Mouse (Mus musculus): ENCODE measurements at regions not wholly inside any gene's neighbourhood (a gene's known extent, or its start where the extent isn't known, plus 50 kb on each side); places are given as distances from the start of the nearest gene placed in this dataset.

DNA sequence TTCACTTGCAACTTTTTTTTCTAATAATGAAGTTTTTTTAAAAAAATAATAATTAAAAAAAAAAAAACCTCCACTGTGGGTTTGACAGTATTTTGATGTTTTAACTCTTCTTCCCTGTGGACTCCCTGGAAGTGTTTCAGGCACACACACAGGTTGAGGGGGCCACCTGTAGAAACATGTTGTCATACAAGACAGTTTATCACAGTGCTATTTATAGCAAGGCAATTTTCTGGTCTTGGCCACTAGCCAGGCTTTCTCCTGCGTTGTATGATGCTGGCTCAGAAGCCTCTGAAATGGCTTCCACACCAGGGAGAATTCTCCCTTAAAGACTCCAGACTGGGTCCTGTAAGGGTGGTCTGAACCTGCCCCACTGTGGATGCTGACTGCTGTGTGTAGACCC, 59.9 kb upstream of the Serbp1 start:
- Histone ChIP-seq H3K4me2 (no peak overlapping the region), H3K9ac (no peak overlapping the region), H3K27me3 (ENCODE audit: insufficient read depth, low read length) (no peaks in the 10 kb centered on the region), H3K27ac (ENCODE audit: low read depth) (no peak overlapping the region), H3K36me3 (ENCODE audit: insufficient read depth) (no peaks in the 10 kb centered on the region), H3K9me3 (ENCODE audit: low read depth, low read length) (no peaks in the 10 kb centered on the region), H3K4me1 (ENCODE audit: insufficient read depth) (no peaks in the 10 kb centered on the region), H3K4me3 (ENCODE audit: low read depth, low read length) (no peak overlapping the region)
- no peak for TF ChIP-seq CTCF (IDR thresholded peaks at IDR 0.05; ENCODE audit: low read depth)
- ATAC-seq (ENCODE audit: insufficient read depth) (no peak), DNase-seq (peak; percentile 55)
- 18% methylated on average over 1 of the region's 1 CpGs for WGBS

DNA sequence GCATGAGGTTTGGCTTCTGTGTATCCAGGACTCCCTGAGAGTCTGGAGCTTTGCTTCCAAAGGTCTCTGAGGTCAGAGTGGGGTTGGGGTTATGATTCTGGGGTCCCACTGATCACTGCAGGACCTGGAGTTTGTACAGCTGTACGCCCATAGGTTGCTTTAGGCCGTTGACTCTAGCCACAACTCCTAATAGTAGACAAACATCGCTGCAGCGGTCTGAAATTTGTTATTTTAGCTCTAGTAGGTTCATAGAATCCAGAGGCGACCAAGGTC, 67.4 kb upstream of the Serbp1 start:
- no peak for ATAC-seq (ENCODE audit: insufficient read depth)
- no peak overlapping the region for H3K4me3 ChIP-seq (ENCODE audit: low read depth, low read length)
- no peak for TF ChIP-seq CTCF (IDR thresholded peaks at IDR 0.05; ENCODE audit: low read depth)

DNA sequence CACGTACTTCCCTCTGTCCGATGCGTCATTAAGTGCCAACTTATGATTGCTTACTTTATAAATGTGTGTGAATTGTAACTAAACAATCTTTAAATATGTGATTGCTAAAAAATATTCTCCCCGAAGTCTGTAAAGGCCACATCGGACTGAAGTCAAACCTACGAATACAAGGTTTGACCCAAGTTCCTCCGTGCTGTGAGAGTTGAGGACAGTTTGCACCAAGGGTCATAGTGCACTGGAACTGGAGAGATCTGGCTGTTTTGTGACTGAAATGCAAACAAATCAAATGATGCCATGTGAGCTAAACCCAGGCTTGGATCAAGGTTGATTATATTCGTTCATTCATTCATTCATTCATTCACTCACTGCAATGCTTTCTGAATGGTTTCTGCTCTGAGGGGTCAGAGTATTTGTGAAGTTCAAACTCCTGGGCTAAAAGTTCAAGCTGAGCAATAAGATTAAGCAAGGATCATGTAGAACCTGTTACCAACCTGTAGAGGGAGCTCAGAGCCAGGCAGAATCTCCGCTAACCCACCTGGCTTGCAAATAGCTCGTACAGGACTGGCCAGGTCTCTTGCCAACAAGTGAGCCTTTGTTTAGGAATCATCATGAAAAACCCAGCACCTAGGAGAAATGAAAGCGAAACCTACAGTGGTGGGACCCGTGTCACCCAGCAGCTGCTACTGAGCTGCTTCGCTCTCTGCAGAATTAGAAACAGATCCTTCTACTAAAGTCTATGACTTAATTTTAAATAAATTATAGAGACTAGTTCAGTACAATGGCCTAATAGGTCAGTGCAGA, 67.9 kb upstream of the Serbp1 start:
- ATAC-seq (ENCODE audit: insufficient read depth) (peak; percentile 78), DNase-seq (peak; percentile 86)
- peak; percentile 83 for TF ChIP-seq CTCF (IDR thresholded peaks at IDR 0.05; ENCODE audit: low read depth)
- Histone ChIP-seq H3K9ac (no peak overlapping the region), H3K4me1 (ENCODE audit: insufficient read depth) (no peaks in the 10 kb centered on the region), H3K27me3 (ENCODE audit: insufficient read depth, low read length) (no peaks in the 10 kb centered on the region), H3K4me3 (ENCODE audit: low read depth, low read length) (no peak overlapping the region), H3K9me3 (ENCODE audit: low read depth, low read length) (no peaks in the 10 kb centered on the region), H3K36me3 (ENCODE audit: insufficient read depth) (no peaks in the 10 kb centered on the region), H3K4me2 (peak overlapping the region; percentile 37), H3K27ac (ENCODE audit: low read depth) (peak overlapping the region; percentile 54; the same call in 1 of the 2 replicates)
- 36% methylated on average over 13 of the region's 13 CpGs for WGBS

More for the DNA sequence above, 67.4 kb upstream of the Serbp1 start:
- H3K27me3 ChIP-seq (ENCODE audit: insufficient read depth, low read length), result no peaks in the 10 kb centered on the region
- DNase-seq, result no peak
- H3K27ac ChIP-seq (ENCODE audit: low read depth), result peak overlapping the region; percentile 54; the same call in 1 of the 2 replicates
- peak overlapping the region; percentile 37 for H3K4me2 ChIP-seq
- H3K4me1 ChIP-seq (ENCODE audit: insufficient read depth), result no peaks in the 10 kb centered on the region
- H3K9ac ChIP-seq, result no peak overlapping the region
- 82% methylated on average over 5 of the region's 5 CpGs for WGBS
- no peaks in the 10 kb centered on the region for H3K36me3 ChIP-seq (ENCODE audit: insufficient read depth)
- H3K9me3 ChIP-seq (ENCODE audit: low read depth, low read length), result no peaks in the 10 kb centered on the region

- Histone ChIP-seq H3K9ac (peak overlapping the region; percentile 33; the same call in 1 of the 2 replicates), H3K4me1 (ENCODE audit: insufficient read depth) (no peaks in the 10 kb centered on the region), H3K4me3 (ENCODE audit: low read depth, low read length) (peak overlapping the region; percentile 39), H3K9me3 (ENCODE audit: low read depth, low read length) (no peaks in the 10 kb centered on the region), H3K27me3 (ENCODE audit: insufficient read depth, low read length) (no peaks in the 10 kb centered on the region), H3K27ac (ENCODE audit: low read depth) (no peak overlapping the region), H3K36me3 (ENCODE audit: insufficient read depth) (no peaks in the 10 kb centered on the region), H3K4me2 (peak overlapping the region; percentile 63)
- TF ChIP-seq CTCF (IDR thresholded peaks at IDR 0.05; ENCODE audit: low read depth), result no peak
- ATAC-seq (ENCODE audit: insufficient read depth) (peak; percentile 23; the same call in 1 of the 2 replicates), DNase-seq (no peak)
- 29% methylated on average over 2 of the region's 2 CpGs for WGBS
Observed at GRCm38 (mm10) chr6:67168803-67169202, 69.2 kb upstream of the Serbp1 start.

- Histone ChIP-seq H3K4me3 (ENCODE audit: low read depth, low read length) (peak overlapping the region; percentile 39), H3K9ac (peak overlapping the region; percentile 33; the same call in 1 of the 2 replicates), H3K27ac (ENCODE audit: low read depth) (no peak overlapping the region), H3K4me1 (ENCODE audit: insufficient read depth) (no peaks in the 10 kb centered on the region), H3K9me3 (ENCODE audit: low read depth, low read length) (no peaks in the 10 kb centered on the region), H3K36me3 (ENCODE audit: insufficient read depth) (no peaks in the 10 kb centered on the region), H3K27me3 (ENCODE audit: insufficient read depth, low read length) (no peaks in the 10 kb centered on the region), H3K4me2 (peak overlapping the region; percentile 63)
- TF ChIP-seq CTCF (IDR thresholded peaks at IDR 0.05; ENCODE audit: low read depth), result no peak
- 11% methylated on average over 11 of the region's 11 CpGs for WGBS
- ATAC-seq (ENCODE audit: insufficient read depth), result peak; percentile 85
- DNase-seq, result peak; percentile 72
Observed at GRCm38 (mm10) chr6:67168031-67168777, 69.8 kb upstream of the Serbp1 start.

- H3K4me1 ChIP-seq (ENCODE audit: insufficient read depth), result no peaks in the 10 kb centered on the region
- H3K9ac ChIP-seq, result no peak overlapping the region
- TF ChIP-seq CTCF (IDR thresholded peaks at IDR 0.05; ENCODE audit: low read depth), result no peak
- 88% methylated on average over 6 of the region's 6 CpGs for WGBS
- DNase-seq (no peak), ATAC-seq (ENCODE audit: insufficient read depth) (no peak)
- no peaks in the 10 kb centered on the region for H3K9me3 ChIP-seq (ENCODE audit: low read depth, low read length)
- H3K27me3 ChIP-seq (ENCODE audit: insufficient read depth, low read length), result no peaks in the 10 kb centered on the region
- no peak overlapping the region for H3K4me3 ChIP-seq (ENCODE audit: low read depth, low read length)
- H3K4me2 ChIP-seq, result no peak overlapping the region
- no peaks in the 10 kb centered on the region for H3K36me3 ChIP-seq (ENCODE audit: insufficient read depth)
- no peak overlapping the region for H3K27ac ChIP-seq (ENCODE audit: low read depth)
Observed at GRCm38 (mm10) chr6:67165091-67165490, 72.9 kb upstream of the Serbp1 start.

DNA sequence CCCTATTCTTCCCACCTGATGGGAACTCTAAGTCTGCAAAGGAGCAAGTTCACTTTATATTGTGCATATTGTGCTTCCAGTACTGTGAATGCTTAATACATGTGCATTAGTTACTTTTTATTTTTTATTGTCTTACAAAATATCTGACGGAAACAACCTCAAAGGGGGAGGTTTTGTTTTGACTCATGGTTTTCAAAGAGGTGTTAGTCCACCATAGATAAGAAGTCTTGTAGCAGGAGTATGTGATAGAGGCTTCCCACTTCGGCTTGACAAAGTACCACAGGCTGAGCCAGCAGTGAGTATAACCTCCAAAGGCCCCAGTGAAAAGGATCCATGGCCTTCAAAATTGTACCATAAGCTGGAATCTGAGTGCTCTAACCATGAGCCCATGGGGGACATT, 74.0 kb upstream of the Serbp1 start:
- ATAC-seq (ENCODE audit: insufficient read depth), result no peak
- Histone ChIP-seq H3K4me3 (ENCODE audit: low read depth, low read length) (no peak overlapping the region), H3K9ac (no peak overlapping the region), H3K4me2 (no peak overlapping the region), H3K27me3 (ENCODE audit: insufficient read depth, low read length) (no peaks in the 10 kb centered on the region), H3K4me1 (ENCODE audit: insufficient read depth) (no peaks in the 10 kb centered on the region), H3K36me3 (ENCODE audit: insufficient read depth) (no peaks in the 10 kb centered on the region), H3K9me3 (ENCODE audit: low read depth, low read length) (no peaks in the 10 kb centered on the region), H3K27ac (ENCODE audit: low read depth) (no peak overlapping the region)
- no peak for TF ChIP-seq CTCF (IDR thresholded peaks at IDR 0.05; ENCODE audit: low read depth)
- DNase-seq, result no peak
- WGBS, result 63% methylated on average over 2 of the region's 2 CpGs

Data from lung, embryonic 14.5 days (tissue).